Mouse (Mus musculus) kidney, embryonic 15.5 days (tissue): ENCODE measurements at regions not wholly inside any gene's neighbourhood (a gene's known extent, or its start where the extent isn't known, plus 50 kb on each side); places are given as distances from the start of the nearest gene placed in this dataset.

Source experiments
- ATAC-seq: fragments of 200-750 bp; cut with Nextera tagmentation; replicated peaks from 2 replicates; pipeline ENCODE4 v1.8.0; 2017; ENCODE audit warnings: moderate TSS enrichment; ENCODE audit not compliant: low FRiP score
- H3K27ac ChIP-seq: fragments of 300-500 bp; sonication (generic); 2 replicates; pipeline ENCODE4 v1.5.1; 2015; ENCODE audit warnings: mild to moderate bottlenecking, inconsistent platforms
- H3K27me3 ChIP-seq: fragments of 300-500 bp; sonication (generic); 2 replicates; pipeline ENCODE4 v1.6.1; 2015; ENCODE audit warnings: inconsistent platforms
- H3K36me3 ChIP-seq: fragments of 300-500 bp; sonication (generic); 2 replicates; pipeline ENCODE4 v1.6.1; 2015; ENCODE audit warnings: inconsistent platforms
- H3K4me1 ChIP-seq: fragments of 300-500 bp; sonication (generic); 2 replicates; pipeline ENCODE4 v1.6.1; 2015; ENCODE audit warnings: inconsistent platforms
- H3K4me2 ChIP-seq: fragments of 300-500 bp; sonication (generic); 2 replicates; pipeline ENCODE4 v1.6.1; 2015; ENCODE audit warnings: moderate library complexity, mild to moderate bottlenecking, inconsistent platforms
- H3K4me3 ChIP-seq: fragments of 300-500 bp; sonication (generic); replicated peaks from 2 replicates; pipeline ENCODE4 v1.5.1; 2015; ENCODE audit warnings: mild to moderate bottlenecking, inconsistent platforms
- H3K9ac ChIP-seq: fragments of 300-500 bp; sonication (generic); 2 replicates; pipeline ENCODE4 v1.6.1; 2015; ENCODE audit warnings: mild to moderate bottlenecking, inconsistent platforms
- H3K9me3 ChIP-seq: fragments of 300-500 bp; sonication (generic); replicated peaks from 2 replicates; pipeline ENCODE4 v1.6.1; 2016; ENCODE audit warnings: inconsistent platforms
- WGBS: fragments of 180-500 bp; shearing (Covaris S2); methylation state at CpG from one replicate; pipeline ENCODE4 v1.1.7; 2015; ENCODE audit warnings: mixed read lengths; 5-methylcytosine and 5-hydroxymethylcytosine counted together

- Histone ChIP-seq H3K27ac (no peak overlapping the region), H3K4me1 (no peaks in the 10 kb centered on the region), H3K4me2 (no peak overlapping the region), H3K27me3 (no peaks in the 10 kb centered on the region), H3K4me3 (no peak overlapping the region), H3K9me3 (no peaks in the 10 kb centered on the region), H3K9ac (no peak overlapping the region), H3K36me3 (no peaks in the 10 kb centered on the region)
- ATAC-seq: no peak
- 92% methylated on average over 2 of the region's 2 CpGs for WGBS
Observed at GRCm38 (mm10) chr19:14658479-14658878, 60.6 kb upstream of the Tle4 start.

GRCm38 (mm10) chr19:14656022-14656388 is 58.2 kb upstream of the Tle4 start:
- no peak for ATAC-seq
- no peak overlapping the region for H3K4me3 ChIP-seq
- 81% methylated on average over 2 of the region's 2 CpGs for WGBS

GRCm38 (mm10) chr19:14655302-14656021 is 57.6 kb upstream of the Tle4 start:
- ATAC-seq: no peak
- H3K9ac ChIP-seq: no peak overlapping the region
- H3K36me3 ChIP-seq: no peaks in the 10 kb centered on the region

More at GRCm38 (mm10) chr19:14656022-14656388, 58.2 kb upstream of the Tle4 start:
- Histone ChIP-seq H3K9me3 (no peaks in the 10 kb centered on the region), H3K27me3 (no peaks in the 10 kb centered on the region), H3K4me2 (no peak overlapping the region), H3K4me1 (no peaks in the 10 kb centered on the region), H3K27ac (no peak overlapping the region), H3K36me3 (no peaks in the 10 kb centered on the region), H3K9ac (no peak overlapping the region)

More at GRCm38 (mm10) chr19:14655302-14656021, 57.6 kb upstream of the Tle4 start:
- Histone ChIP-seq H3K9me3 (no peaks in the 10 kb centered on the region), H3K27ac (no peak overlapping the region), H3K4me2 (no peak overlapping the region), H3K4me3 (no peak overlapping the region), H3K27me3 (no peaks in the 10 kb centered on the region), H3K4me1 (no peaks in the 10 kb centered on the region)
- 74% methylated on average over 5 of the region's 5 CpGs for WGBS
